Mouse (Mus musculus) T-helper 1 cell (primary cell): Measurements from ENCODE around the gene Txndc2.

Source experiments
- in situ Hi-C: fragments of 300-600 bp; cut with MboI, MseI; formaldehyde crosslinking; loops from one replicate; pipeline ENCODE4 v1.15.1; 2025; ENCODE audit warnings: high pct_unique_total_duplicates

The Txndc2 gene

DNA sequence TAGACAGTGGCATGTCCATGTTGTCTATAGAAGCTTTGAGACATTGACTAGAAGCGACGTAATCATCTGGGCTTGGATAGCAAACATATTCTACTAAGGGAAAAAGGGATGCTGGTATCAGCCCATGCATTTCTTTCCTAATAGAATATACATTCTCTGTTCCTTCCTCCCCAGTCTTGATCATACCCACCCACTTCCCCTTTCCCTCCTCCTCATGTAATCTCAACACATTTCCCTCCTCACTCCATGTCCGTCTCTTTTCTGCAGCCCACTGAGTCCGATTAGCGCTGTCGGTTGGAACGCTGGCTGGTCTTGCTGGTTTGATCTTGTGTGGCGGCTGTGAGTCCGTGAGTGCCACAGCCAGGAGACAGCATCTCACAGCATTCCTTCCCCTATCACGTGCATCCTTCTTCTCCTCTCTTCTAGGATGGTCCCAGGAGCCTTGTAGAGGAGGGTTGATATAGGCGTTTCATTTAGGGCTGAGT lies at the start of gene Txndc2:
Gene Txndc2, minus strand, starts transcription at position 435 of the 485 bp plus-strand sequence.
- in situ Hi-C loops, result no loop called here

DNA sequence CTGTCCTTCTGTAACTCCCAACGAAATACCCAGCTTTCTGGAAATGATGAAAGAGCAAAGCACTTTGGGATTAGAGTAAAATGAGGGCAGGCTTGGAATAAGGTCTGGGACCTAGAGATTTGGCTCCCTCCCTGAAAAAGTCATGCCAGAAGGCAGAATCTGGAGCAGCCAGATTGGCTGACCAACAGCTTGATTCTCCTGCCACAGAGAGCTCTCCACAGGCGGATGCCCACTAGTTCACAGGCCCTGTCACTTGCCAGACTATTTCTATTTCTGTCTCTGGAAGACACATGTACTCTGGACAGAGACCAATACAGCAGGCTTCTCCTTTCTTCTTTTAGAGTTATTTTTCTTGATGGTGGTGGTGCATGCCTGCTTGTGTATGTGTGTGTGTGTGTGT lies 41.8 kb upstream of the Txndc2 start:
- in situ Hi-C loops, result loop anchor here (10.0 kb wide), 1 partner anchor 1839 kb away; no protein-coding TSS in a partner anchor

DNA sequence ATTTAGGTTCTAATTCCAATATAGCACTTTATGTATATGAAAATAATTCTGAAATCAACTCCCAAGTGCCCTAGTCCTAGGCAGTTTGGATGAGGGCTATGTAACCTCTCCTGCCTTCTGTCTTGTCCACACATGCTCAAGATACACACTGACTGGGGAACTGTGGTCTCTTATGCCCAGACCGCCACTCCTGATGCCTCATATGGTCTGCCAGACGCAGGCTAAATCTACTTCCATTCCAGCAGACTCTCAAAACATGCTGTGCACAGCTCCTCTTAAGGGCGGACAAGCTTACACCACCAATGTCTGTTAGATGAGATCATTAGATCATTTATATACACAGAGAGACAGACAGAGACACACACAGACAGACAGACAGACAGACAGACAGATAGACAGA lies 41.3 kb upstream of the Txndc2 start:
- in situ Hi-C loops, result loop anchor here (10.0 kb wide), 1 partner anchor 1839 kb away; no protein-coding TSS in a partner anchor

DNA sequence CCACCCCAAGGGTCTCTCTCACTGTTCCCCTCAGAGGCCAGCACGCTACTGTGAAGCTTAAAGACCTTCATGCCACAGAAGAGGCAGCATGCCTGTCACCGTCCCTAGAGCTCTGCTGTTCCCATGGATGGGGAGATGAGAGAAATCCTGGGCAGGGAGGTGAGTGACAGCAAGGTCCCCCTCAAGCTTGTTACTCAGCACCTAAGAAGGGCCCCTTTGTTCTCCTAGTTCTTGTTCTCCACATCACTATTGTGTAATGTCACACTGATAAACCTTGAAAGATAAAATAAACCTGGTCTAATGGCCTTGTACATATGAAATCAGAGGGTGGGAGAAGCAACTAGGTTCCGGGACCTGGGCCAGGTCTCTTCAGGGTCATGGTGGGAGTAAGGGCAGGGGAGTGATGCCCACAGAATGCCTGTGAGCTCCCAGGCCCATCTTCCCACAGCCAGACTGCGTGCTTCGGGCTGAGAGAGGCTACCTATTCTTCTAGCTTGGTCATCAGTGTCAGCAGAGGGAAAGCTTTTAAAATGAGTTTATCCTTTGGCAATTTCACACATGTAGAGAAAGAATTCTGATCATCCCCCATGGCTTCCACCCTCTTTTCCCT lies 40.2 kb upstream of the Txndc2 start:
- in situ Hi-C loops, result loop anchor here (10.0 kb wide), 1 partner anchor 1837 kb away; no protein-coding TSS in a partner anchor

DNA sequence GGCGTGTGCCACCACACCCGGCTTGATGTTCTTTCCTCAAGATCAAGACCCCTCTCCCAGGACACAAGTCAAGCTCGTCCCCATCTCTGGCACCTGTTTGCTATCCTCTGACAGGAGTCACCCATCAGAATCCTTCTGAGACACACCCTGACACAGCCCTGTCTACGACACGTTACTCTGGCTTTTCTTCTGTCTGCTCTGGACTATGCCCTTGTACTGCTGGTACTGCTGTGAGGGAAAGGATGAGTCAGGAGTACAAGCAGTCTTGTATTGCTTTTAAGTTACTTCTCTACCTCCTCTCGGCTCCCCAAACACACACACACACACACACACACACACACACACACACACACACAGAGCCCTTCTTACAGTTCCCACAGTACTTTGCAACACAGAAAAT lies 39.5 kb upstream of the Txndc2 start:
- in situ Hi-C loops, result loop anchor here (10.0 kb wide), 1 partner anchor 1837 kb away; no protein-coding TSS in a partner anchor

DNA sequence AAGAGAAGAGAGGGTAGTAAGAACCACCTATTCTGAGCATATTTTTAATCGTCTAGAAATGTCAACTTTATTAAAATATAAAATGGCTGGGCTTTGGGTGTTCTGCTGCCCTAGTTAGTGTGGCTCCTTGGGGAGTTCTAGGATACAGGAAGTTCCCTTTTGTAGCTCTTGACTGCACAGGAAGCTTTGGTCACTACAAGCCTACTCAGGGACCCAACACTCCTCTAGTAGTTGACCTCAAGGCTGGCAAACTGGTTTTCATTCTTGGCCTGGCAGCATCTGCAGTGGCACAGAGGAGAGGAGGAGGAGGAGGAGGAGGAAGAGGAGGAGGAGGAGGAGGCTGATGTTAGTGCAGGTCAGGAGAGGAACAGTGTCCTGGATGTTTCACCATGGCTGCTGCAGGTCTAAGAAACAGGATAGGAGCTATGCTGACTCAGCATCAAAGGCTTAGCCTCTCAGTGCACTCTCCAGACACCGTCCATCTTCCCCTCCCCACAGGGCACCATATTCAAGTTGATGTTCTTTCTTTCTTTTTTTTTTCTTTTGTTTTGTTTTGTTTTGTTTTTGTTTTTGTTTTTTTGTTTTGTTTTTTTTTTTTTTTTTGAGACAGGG lies 38.9 kb upstream of the Txndc2 start:
- in situ Hi-C loops, result loop anchor here (10.0 kb wide), 1 partner anchor 1836 kb away; no protein-coding TSS in a partner anchor

DNA sequence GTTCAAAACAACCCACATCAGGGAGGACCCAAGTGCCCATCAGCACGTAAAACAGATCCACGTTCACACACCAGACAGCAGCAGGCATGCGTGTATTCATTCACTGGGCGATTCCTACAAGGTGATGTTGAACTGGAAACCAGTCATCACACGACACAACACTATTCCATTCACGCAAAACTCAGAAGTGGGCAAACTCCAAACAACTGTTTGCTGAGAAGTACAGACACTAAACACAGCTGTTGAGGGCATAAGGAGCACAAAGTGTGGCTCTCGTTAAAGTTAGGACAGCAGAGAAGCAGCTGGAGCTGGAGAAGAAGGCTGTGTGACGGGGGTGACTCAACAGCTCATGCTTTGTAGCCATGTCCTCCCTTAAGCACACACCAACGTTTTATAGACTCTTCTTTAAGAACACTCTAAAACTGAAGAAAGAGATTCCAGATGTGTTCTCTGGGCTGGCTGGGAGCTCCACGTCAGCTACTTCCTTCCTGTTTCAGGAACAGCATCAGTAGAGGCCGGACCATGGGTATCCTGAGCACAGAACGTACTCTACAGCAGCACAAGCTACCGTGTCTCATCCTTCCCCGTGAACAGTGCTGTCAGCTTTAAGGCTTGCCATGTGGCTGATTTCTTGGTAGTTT lies 38.0 kb upstream of the Txndc2 start:
- in situ Hi-C loops, result loop anchor here (10.0 kb wide), 1 partner anchor 1835 kb away; no protein-coding TSS in a partner anchor

DNA sequence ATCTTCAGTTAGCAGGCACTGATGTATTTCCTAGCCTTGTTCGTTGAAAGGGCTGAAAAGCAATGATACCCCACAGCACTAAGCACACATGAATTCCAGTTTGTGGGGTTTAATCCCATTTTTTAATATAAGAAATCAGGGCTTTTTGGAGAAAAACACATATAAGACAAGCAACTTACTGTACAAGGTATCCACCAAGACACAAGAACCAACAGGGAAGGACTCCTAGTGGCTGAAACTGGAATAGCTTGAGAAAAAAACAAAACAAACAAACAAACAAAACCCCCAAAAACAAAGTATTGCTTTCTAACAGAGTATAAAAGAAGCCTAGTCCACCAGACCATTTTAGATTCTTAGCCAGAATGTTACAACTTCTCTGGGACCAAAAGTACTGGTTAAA lies 35.8 kb upstream of the Txndc2 start:
- in situ Hi-C loops, result no loop called here

DNA sequence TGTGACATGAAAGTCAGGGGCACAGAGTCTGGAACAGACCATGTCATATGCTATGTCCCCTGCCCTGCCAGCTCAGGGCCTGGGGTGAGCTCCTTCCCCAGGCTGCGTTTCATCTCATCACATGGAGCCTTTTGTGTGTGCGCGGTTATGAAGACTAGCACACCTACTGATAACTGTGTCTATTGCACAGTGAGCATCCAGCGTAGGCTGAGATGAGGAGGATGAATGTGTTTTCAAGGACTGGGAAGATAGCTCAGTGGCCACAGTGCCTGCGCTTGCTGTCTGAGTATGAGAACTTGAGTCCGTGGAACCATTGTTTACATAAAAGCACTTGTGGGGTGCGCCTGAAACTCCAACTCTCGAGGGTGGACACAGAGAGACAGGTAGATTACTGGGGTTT lies 34.6 kb upstream of the Txndc2 start:
- in situ Hi-C loops, result no loop called here

DNA sequence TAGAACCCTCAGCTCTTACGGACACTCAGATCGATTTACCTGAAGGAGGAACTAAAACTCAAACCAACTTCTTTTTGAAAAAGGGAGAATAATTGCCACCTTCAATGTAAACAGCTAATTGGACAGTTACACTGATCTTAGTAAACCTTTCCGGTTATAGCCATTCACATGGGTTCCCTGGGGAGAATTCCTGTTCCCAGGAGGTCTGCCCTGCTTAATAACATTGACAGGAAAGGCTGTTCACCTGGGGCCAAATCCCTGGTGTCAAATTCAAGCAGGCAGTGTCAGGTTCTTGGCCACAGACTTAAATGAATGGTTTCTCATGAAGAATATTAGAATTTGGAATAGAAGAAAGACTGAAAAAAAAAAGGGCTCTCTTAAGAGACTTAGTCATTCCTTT lies 34.0 kb upstream of the Txndc2 start:
- in situ Hi-C loops, result no loop called here

DNA sequence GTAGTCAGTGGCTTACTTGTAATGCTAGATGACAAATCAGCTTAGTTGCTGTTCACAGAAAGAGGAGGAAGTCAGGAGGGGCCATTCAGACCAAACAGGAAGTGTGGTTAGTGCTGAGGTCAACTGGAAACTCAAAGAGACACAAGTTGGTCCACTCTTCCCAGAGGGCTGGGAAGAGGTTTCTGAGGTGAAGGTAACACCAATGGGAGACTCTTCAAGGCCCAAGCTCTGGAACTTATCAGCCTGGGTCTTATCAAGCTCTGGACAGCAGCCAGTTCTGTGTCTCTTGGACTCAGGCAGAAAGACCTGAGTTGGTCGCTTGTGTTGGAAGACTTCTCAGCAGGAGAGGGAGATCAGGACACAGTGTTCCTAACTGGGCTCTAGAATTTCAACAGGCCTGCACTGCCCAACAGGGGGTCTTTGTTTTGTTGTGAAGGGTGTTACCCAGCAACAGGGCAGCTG lies 32.8 kb upstream of the Txndc2 start:
- in situ Hi-C loops, result no loop called here

DNA sequence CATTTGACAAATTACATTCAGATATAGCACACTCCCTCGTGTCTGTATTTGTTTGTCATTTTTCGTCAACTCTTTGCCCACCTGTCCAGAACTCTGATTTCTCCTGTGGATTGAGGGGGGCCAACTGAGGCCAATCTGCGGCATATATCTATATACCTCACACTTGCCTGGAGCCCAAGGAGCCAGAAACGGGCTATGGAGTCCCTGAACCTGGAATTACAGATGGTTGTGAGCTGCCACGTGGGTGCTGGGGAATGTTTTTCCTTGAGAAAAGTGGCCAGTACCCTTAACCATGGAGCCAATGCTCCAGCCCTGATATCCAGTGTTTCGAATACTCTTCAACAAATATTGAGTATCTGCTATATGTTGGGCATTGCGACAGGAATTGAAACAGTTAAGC lies 31.0 kb upstream of the Txndc2 start:
- in situ Hi-C loops, result no loop called here

DNA sequence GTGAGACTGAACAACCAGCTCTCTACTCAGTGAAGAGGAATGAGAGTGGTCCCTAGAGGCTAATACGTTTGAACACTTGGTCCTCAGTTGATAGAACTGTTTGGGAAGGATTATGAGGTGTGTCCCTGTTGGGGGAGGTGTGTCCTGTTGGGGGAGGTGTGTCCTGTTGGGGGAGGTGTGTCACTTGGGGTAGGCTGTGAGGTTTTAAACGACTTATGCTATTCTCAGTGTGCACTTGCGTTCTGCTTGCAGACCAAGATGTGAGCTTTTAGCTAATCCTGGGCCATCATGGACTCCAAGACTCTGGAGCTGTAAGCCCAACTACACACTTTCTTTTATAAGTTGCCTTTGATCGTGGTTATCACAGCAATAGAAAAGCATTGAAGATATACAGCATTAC lies 27.1 kb upstream of the Txndc2 start:
- in situ Hi-C loops, result no loop called here

DNA sequence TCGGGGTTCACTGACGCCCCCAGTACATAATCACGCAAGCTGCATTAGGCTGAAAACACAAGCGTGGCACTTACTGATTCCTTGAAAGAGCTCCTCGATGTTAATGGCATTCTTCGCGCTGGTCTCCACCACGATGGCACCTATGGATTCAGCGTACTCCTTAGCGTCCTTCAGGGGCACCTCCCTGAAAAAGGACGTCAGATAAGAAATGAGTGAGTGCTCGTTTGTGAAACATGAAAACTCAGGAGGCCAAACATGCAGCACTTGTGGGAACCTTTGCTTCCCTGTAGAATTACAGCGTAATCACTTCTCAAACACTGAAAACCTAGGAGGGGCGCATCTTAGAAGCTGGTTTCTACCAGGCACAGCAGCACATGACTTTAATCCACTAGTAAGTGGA lies 25.8 kb upstream of the Txndc2 start:
- in situ Hi-C loops, result no loop called here

DNA sequence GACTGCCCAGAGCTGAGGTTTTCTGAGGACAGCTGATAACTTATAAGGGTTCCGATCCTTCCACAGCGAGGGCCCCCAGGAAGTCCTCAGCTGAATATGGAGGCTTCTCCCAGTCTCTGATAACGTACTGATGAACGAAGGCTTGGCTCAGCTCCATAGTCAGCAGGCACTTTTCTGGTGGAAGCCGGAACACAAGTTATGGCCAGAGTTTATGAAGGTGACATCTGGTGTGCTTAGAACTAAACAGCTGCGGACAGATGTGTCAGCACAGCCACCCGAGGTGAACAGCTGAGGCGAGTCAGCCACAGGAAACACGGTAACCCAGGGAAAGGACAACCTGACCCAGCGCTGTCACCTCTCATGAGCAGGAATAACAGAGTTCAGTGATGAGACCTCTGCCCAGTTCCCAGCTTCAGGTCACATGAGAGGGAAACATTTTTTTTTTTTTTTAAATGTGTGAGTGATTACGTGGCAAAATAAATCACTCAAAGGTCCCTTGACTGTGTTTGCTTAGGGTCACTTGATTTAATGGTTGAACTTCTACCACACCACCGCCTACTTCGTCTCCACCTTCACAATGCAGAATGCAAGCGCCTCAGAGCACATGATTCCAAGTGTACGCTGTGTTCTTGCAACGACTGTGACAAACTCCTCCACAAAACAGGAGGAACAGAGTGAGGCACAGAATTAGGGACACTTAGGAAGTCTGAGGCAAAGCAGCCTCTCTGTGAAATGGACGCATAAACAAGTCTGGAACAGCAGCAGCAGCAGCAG lies 24.6 kb upstream of the Txndc2 start:
- in situ Hi-C loops, result no loop called here

DNA sequence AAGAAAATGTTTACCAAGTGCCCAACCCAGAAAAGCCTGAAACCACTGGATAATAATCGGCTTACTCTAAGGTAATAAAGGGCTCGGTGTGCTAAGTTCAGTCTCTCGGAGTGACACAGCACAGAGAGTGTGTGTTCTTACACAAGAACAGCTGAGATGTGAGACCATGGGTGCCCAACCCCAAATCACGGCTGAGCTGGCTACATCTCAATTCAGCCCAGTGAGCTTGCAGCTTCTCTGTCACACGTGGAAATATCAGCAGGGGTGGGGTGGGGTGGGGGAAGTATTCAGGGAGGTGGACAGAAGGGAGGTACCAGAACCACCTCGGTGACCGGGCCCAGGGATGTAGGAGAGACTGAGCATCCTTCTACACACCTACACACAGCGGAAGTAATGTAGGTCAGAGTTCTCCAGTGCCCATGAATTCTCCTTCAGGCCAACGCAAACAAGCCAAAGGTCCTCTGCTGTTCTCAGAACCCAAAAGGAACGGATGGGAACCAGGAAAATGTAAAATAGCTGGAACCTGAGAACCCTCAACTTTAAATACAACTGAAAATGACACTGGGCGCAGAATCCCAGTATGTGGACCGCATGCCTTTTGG lies 23.9 kb upstream of the Txndc2 start:
- in situ Hi-C loops, result no loop called here

DNA sequence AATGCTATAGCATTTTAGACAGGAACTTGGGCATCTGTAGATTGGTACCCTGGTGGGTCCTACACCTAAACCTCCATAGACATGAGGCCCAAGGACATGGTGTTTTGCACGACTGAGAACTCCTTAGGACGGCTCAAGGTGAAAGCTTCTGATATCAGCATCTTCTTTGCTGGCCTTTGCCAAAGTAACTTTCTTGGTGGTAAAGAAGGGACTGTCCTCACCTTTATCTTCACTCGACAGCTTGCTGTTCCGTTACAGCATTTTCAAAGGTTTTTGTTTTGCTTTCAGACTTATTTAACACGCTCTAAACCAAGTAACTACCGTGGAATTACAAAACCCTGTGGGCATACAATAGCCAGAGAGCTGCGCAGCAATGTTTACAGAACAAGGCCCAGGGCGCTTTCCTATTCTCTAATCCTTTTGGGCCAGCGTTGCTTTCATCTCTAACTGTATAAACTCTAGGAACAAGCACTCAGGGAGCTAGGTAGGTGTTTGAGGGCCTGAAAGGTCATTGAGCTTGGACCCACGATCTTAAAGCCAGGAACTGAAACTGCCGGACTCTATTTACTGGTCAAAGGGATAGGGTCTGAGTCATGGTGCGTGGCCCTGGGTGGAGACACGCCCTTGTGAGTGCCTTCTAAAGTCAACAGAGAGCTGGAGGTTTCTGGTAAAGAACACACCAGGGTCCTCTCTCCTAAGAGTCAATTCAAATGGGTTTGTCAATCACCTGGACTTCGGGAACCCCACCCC lies 21.5 kb upstream of the Txndc2 start:
- in situ Hi-C loops, result no loop called here

DNA sequence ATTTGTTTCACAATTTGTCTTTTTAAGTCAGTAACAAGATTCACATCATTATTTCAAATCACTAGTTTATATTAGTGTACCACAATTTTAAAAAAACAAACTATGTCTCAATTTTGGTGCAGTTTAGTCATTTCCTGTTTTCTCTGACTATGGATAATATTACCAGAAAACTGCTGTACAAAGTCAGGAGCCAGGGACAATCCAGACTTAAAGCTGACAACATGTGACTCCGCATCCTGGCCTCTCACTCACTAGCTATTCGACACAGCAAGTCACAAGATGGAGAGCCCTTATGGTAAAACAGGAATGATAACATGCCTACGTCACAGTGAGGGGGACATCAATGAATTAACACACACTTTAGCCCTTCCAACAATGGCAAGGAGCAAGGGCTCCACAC lies 20.7 kb upstream of the Txndc2 start:
- in situ Hi-C loops, result no loop called here

DNA sequence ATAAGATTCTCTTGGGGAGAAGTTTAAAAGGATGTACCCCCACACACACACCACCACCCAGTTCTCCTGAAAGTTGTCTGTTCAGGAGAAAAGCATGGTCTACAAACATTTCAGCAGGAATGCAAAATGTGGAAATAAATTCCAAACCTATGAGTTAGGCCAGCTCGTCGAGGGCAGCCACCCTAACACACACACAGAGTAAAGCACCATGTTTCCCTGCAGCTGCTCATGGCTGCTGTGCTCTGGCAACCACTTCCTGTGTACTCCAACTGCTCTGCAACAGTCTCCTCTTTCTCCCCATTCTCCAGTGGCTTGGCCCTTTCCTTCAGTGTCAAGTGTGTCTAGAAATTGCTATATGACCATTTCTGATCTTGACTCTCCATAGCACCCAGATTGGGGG lies 16.4 kb upstream of the Txndc2 start:
- in situ Hi-C loops, result no loop called here

DNA sequence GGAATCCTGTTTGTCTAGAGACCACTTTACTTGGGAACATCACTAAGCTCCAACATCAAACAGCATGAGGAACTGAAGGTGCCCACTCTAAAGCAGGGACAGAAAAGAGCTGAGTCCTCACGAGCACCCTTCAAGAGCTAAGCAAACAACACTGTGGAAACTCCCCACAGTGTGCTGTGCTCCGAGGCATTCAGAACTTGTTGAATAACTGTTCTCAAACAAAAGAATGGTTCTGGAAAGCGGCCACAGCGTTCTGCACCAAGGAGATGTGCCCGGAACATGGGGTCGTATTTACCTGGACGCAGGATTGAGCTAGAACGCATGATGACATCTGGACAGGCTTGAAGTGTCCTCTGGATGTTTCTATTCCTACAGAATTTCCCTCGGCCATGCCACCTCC lies 16.0 kb upstream of the Txndc2 start:
- in situ Hi-C loops, result no loop called here

DNA sequence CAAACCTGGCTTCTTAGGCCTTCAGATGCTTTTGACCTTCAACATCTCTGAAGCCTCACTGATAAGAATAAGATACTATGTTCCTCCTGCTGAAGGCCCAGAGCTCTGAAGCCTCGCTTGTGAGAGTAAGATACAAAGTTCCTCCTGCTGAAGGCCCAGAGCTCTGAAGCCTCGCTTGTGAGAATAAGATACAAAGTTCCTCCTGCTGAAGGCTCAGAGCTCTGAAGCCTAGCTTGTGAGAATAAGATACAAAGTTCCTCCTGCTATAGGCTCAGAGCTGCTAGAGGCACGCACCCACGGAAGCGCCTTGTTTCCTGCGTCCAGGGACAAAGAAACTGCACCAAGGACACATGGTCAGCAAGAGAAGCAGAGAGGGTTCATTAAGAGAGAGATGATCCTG lies 14.8 kb upstream of the Txndc2 start:
- in situ Hi-C loops, result no loop called here
